Mouse (Mus musculus) G1E-ER4 (cell line): Measurements from ENCODE around the gene 4932438H23Rik. TPM values are rescaled to one million over a fixed set of nuclear protein-coding genes. Genes with fewer than 3 reads are reported as not detected.

Experiments used
- GATA1 ChIP-seq: IDR thresholded peaks from one replicate; pipeline ENCODE4 v1.8.0; 2012; ENCODE audit warnings: low read length, inconsistent platforms
- polyA plus RNA-seq: library from polyadenylated mRNA; stranded (reverse); fragments of >175 nt; gene quantifications from 2 replicates; pipeline ENCODE4 v1.2.3, GENCODE M21; 2012

Gene 4932438H23Rik
- polyA plus RNA-seq, 1 experiment, result not detected

- TF ChIP-seq GATA1, result no peak
These were observed 51.3 kb downstream of the 4932438H23Rik start for GRCm38 (mm10) chr16:91043461-91044248.

- TF ChIP-seq GATA1, result no peak
These were observed 52.3 kb downstream of the 4932438H23Rik start for GRCm38 (mm10) chr16:91042640-91043039.

DNA sequence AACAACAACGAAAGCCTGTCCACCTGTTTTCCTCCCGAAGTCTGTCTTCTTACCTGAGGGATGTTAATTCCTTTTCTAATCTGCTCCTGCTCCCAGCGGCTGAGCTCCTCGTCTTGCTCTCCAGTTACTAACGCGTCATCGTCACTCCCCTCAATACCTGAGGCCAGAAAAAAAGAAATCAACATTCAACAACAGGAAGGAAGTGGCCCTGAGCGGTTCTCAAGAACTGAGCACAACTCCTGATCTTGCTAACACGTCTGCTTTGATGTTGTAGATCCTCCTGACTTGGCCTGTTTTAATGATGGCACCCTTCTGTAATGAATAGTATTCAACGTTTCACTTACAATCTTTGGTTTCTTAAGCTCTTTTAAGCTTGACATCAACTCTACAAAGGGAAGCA lies 59.1 kb downstream of the 4932438H23Rik start:
- no peak for TF ChIP-seq GATA1

DNA sequence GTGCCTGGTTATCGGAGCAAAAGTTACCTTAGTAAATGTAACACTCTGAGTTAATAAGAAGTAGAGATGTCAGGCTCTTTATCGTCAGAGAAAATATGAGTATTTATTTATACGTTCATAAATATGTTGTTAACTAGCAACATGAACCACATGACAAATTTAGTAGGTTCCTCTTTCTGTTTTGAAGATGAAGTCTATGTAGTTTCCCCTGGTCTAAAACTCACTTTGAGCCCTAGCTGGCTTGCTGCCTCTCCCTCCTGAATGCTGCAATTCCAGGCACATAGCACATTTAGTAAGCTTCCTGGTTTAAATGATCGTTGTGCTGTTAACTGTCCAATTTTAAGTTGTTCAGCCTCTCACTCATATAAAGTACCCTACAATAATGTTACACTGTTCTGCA lies 64.2 kb downstream of the 4932438H23Rik start:
- TF ChIP-seq GATA1, result no peak

DNA sequence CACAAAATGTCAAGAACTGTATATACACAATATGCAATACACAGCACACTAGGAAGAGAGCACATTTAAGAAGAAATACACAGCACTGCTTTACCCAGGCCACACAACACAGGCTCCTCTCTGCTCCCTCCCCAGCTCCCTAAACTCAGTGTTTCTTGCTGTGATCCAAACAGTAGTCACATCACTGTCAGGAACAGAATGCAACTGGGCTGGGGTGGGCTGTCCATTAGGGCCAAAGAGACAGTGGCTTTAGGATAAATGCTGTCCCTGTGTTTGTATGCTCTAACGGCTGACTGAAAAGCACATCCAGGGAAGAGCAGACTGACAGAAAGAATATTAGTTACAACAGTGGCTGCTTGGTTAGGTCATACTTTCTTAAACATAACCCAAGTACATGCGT lies 65.0 kb downstream of the 4932438H23Rik start:
- no peak for TF ChIP-seq GATA1

DNA sequence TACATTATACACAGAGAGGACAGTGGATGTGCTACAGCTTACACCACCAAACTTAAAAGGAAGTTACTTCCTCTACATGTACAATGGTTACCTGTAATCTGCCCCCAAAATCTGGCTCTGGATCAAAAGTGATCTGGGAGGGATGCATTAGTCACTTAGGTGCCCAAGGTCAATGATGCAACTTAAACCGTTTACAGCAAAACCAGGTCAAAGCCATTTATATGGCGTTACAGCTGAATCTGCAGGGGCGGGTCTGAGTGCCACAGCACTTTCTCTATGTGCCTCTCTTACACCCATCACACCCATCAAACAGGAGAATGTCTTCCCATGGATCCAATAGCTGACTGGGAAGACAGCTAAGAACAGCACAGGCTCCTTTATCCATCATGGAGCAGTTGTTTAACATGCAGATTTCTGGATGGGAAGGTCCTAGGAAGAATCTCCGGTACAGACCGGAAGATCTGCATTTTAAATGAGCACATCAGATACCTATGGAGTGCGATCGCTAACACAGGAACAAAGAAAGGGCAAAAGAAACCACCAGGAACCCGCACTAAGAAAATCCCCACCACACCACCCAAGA lies 65.7 kb downstream of the 4932438H23Rik start:
- no peak for TF ChIP-seq GATA1

GRCm38 (mm10) chr16:91026290-91026689 lies 68.6 kb downstream of the 4932438H23Rik start:
- TF ChIP-seq GATA1, result no peak

DNA sequence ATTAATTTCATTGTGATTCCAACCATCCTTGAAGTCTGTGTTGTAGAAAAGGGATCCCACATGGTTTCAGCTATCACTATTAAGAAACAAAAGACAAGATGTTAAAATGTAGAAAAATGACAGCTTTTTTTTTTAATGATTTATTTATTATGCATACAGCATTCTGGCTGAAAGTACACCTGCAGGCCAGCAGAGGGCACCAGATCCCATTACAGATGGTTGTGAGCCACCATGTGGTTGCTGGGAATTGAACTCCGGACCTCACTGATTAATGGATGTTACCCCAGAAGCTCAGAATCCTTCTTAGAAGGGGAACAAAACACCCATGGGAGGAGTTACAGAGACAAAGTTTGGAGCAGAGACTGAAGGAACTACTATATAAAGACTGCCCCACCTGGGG lies 71.5 kb downstream of the 4932438H23Rik start:
- TF ChIP-seq GATA1, result no peak

DNA sequence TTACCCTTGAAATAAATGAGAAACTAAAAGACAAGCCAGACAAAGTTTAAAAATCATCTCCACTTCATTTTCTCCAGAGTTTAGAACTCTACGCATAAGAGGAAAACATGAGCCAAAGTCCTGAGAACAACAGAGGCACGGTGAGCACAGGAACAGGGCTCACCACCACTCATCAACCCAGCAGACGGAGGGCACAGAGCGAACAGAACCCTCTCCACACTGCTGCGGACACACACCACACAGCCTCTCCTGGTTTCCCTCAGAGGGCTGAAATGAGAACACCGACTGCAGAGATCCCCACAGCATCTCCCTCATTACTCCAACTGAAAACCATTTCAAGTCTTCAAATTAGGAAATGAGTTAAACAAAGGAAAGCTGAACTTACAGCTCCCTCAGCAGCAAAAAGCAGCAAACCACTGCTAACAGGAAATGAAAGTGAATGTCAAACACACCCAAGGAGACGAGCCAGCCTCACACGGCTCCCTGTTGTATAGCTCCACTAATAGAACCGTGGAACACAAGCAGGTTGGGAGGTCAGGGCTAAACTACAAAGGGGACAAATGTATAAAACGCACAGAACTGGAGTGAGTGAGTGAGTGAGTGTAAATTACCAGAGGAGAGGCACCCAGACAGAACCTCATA lies 74.0 kb downstream of the 4932438H23Rik start:
- no peak for TF ChIP-seq GATA1

DNA sequence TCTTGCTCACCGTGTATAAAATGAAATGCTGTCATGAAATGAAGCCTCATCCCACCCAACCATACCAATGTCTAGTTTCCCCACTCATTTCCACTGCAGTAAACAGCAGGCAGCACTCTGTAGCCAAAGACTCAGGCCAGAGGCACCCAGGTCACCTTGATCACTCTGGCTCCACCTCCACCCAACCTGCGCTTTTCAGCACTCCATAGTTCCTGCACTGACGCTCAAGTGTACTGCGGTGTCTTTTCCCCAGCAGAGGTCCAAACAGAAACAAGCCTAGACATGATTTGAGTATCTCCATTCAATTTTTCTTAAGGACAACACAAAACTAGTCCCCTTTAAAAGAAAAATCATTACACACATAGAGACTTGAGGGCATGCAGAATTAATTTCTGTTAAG lies 75.4 kb downstream of the 4932438H23Rik start:
- no peak for TF ChIP-seq GATA1

GRCm38 (mm10) chr16:91015761-91016160 lies 79.2 kb downstream of the 4932438H23Rik start:
- no peak for TF ChIP-seq GATA1

DNA sequence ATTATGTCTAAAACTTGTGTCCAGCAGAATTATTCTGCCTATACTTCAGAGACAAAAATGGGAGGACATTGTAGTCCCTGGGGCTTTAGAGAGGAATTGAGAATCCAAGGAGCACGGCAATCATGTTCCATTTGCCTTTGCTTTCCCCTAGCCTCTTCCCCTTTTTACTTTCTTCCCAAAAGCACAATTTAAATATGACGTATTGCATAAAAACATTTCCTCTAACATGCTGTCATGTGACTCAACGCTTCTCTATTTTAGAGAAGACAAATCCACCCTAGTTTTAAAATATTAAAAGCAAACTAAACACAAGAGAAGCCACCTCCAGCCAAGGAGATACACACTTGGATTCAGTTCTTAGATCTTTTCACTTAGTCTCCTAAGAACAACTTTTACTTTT lies 83.1 kb downstream of the 4932438H23Rik start:
- no peak for TF ChIP-seq GATA1

- no peak for TF ChIP-seq GATA1
These were observed 83.8 kb downstream of the 4932438H23Rik start, which contains the start of gene Synj1 for GRCm38 (mm10) chr16:91011021-91011683. Gene Synj1, minus strand, starts transcription at chr16:91011308.

DNA sequence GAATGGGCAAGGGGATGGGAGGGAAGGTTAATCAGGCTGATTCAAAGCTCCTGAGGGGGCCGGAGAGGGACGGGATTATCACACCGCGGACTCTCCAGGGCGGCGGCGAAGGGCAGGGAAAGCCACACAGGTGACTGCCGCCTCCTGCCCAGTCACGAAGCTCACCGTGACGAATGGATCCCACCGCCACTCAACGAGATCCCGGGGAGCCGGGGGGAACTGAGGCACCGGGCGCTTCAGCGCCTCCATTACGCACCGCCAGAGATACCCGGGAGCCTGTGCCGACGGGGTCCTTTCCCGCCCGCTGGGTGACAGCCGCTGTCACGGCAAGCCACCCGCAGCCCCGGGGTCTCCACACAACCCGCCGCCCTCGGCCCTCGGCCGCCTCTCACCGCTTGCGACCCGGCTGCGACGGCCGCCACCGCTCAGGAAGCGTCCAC lies 84.3 kb downstream of the 4932438H23Rik start:
- no peak for TF ChIP-seq GATA1

DNA sequence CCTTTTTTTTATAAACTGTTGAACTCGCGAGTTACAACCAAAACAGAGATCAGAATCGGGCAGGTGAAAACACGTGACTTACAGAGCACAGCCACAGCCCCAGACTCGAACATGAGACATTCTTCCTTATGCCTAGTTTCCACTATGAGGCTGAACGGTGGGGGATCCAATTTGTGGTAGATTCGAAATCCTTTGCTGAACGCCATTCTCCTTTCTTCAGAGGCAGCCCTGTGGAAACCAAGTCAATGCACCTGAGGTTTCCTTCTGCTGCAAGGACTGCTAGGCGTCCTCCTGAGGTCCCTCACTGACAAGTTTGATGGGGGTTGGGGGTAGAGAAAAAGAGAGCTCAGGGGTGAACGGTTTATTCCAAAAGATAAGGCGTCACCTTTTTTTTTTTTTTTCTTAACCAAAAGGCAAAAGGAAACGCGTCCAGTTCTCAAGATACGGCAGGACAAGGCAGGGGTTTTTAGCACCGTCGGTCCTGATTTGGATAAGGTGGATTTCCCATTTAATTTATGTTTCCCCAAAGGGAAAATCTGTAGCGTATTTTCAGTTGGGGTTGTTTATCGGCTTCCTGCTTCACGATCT lies 84.9 kb downstream of the 4932438H23Rik start:
- no peak for TF ChIP-seq GATA1

DNA sequence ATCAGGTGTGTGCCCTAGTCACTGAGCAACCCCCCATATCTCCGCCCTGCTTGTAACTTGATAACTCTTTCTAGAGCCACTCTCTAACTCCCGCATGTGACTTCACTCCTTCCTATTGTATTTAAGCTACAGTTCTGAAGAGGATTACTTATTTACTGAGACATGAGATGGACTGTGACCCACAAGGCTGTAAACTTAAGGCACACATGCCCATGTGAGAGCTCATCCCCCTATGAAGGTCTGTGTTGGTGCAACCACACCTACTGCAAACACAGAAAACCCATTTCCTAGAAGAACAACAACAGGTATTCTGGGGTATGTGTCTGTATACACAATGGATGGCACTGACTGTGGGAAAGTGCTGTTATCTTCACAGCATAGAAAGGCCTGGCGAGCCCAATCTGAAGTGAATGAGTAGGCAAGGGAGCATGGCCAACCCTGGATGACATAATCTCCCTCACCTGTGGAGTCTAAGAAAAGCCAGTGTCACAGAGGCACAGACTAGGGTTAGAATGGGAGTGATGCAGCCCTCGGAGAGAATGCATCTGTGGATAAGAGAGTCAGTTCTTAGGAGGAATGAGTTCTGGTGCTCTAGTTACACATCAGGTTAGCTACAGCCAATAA lies 89.9 kb downstream of the 4932438H23Rik start:
- TF ChIP-seq GATA1, result no peak

Other genes with a start within 250 kb of the 4932438H23Rik start
- 56.1 and 70.5 TPM in 2 replicates for gene Cfap298, start 160.0 kb downstream of the 4932438H23Rik start, polyA plus RNA-seq
- gene Synj1, start 83.8 kb downstream of the 4932438H23Rik start, polyA plus RNA-seq, result 68.1 and 73.4 TPM in 2 replicates
- gene Paxbp1, start 50.6 kb downstream of the 4932438H23Rik start, polyA plus RNA-seq, result 36.4 and 49.0 TPM in 2 replicates
- not detected in 2 replicates for gene Olig2, start 130.3 kb upstream of the 4932438H23Rik start, polyA plus RNA-seq
- not detected in 2 replicates for gene Olig1, start 174.7 kb upstream of the 4932438H23Rik start, polyA plus RNA-seq